Mouse (Mus musculus): ENCODE results near the gene Atp1a3.
A peak's percentile ranks its signal among the peaks of the same experiment; 100 is the strongest.
"Not testable (repeated sequence)": the region's sequence is repeated elsewhere in the genome, so short reads cannot be mapped to it uniquely, and the experiment has no call there.

Gene Atp1a3

DNA sequence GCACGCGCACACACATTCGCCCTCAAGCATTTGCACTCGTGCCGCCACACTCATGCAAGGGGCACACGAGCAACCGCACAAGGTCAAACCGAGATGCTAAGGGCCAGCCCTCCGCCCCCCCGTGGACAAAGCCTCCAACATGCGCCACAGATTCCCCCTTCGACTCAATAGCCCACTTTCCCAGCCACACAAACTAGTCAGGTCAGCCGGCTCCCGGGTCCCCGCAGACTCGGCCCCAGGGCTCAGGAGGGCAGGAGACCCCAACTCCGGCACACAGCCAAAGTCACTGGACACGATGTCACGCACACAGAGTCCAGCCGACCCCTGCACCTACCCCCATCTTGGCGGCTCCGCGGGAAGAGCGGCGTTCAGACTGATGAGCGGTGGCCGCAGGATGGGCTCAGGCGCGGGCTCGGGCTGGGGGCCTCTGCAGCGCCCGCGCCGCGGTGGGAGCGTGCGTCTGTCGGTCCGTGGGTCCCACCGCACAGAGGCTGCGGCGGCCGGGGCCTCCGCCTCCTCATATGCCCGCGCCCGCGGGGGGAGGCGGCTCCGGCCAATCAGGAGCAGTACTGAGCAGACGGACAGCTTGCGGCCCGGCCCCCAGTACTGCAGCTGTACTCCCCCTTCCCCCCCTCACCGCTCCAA is at the start of gene Atp1a3:
TSS of gene Atp1a3 (minus strand) at position 538 of the 645 bp plus-strand sequence.
- no peak for DNase-seq

DNA sequence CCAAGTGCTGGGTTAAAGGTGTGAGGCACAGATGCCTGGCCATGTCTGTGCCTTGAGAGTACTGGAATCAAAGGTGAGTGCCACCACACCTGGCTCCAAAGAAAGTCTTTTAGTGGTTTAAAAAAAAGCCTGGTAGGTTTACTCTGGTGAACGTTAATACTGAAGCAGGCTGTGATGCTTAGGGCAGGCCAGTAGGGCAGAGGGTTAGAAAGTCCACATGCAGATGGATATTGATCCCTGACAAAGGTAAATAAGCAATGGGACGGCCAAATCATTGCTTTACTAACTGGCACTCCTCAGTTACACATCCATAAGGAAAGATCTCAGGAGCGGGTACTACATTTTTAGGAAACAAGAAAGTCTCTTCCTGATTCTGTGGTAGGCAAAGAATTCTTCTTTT is 46.8 kb upstream of the Atp1a3 start:
- no peak for DNase-seq

DNA sequence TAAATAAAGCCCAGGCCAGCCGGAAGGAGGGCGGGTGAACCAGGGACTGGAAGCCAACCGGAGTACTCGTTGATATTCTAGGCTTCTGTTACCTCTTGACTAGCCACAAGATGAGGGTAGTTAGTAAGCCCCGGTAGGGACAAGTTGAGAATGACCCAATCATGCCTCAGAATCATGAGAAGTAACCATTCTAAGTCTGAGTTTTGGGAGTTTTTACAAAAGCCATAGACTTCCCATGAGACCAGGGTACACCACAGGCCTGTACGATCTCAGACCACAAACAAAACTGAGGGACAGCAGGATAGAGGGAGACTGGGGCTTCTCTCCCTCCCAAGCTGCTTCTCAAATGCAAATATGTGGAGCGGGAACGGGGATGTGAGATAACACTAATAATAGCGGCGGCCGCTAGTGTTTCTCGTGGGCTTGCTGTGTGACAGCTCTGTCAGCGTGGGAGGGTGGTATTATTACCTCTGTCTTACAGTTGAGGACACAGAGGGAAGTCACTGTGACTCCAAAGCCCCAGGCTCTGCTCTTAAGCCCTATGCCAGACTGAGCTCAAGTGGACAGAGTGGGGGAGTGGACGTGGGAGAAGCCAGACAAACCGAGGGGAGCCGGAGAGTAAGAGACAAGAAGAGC is 43.7 kb upstream of the Atp1a3 start:
- DNase-seq = no peak

DNA sequence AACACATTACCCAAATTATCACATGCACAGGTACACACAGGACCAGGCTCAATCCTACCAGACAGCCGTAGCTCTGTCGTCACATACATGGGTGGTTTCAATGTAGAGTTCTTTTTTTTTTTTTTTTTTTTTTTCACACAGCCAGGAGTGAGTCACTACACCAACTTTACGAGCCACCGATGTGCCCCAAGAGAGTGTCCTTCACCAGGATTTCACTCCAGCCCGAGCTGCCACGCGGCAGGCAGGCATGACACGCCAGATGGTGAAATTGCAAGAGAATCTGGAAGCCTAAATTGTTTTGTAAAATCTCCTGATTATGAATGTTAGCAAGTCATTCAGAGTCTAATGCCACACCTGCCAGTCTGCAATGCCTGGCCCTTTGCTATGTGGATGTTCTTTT is 41.6 kb upstream of the Atp1a3 start:
- no peak for DNase-seq

DNA sequence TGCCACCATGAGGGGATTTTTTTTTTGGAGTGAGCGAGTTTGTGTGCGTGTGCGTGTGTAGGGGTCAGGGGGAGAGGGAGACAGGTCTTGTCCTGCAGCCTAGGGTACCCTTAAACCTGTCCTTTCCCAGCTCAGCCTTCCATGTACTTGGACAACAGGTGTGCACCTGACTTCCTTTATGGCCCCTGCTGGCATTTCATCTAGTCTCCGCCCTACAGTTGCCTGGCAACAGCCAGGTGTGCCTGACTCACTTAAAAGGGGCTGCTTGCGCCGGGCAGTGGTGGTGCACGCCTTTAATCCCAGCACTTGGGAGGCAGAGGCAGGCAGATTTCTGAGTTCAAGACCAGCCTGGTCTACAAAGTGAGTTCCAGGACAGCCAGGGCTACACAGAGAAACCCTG is 38.8 kb upstream of the Atp1a3 start:
- DNase-seq = not testable (repeated sequence)

DNA sequence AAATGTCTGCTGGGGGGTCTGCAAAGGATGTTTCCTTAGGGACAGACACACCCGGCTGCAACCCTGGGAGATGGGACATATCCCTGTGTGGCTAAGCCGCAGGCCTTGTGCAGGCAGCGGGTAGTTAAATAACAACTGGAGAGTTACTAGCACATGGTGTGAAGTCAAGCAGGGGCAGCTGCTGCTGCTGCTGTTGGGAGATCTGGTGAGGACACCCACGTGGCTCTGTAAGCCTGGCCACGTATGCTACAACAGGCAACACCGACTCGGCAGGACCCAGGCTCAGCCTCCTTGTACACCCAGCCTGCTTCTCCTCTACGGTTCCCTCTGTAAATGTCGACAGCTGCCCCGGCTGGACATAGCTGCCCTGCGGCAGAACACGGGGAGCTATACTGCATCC is 36.2 kb upstream of the Atp1a3 start:
- DNase-seq = no peak

DNA sequence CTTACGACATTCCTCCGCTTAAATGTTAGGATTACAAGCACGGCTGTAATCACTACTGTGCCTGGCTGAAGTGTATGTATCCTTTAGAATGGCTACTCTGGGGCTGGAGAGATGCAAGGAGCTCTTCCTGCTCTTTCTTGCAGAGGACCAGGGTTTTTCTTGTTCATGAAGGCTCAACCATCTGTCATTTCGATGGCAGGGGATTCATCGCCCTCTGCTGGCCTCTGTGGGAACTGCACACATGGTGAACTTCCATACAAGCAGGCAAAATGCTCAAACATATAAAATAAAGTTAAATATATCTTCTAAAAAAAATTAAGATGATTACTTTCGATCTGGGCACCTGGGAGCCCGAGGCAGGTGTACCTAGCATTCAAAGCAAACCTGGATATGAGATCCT is 30.2 kb upstream of the Atp1a3 start:
- peak; percentile 64 for DNase-seq

DNA sequence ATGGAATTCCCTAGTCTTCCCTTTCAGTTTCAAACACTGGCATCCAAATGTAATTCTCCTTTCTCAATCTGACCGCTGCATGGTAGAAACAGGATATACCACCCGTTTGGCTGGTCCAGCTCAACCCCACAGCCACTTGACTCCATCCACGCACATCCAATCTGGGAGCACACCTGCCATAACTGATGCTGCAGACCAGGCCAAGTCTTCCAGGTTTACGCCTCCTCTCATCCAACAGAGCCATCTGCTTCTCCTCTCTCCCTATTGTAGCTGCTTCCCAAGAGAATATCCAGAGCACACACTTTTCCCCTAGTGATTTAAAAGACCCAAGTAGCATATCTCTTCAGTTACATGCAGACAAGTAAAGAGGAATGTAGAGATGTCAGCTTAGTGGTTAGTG is 29.0 kb upstream of the Atp1a3 start:
- no peak for DNase-seq

DNA sequence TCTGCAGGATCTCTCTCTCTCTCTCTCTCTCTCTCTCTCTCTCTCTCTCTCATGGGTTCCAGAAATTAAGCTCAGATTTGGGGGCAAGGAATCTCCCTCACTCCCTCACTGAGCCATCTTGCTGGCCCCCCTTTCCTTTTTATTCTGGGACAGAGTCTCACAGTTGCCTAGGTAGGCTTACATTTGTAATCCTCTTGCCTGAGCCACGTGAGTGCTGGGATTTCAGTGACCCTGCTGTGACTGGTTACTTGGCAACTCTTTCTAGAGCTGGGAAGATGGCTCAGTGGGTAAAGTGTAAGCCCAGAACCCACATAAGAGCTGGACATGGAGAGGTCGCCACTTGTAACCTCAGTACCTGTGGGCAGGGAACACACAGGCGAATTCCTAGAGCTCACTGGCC is 25.8 kb upstream of the Atp1a3 start:
- no peak for DNase-seq

DNA sequence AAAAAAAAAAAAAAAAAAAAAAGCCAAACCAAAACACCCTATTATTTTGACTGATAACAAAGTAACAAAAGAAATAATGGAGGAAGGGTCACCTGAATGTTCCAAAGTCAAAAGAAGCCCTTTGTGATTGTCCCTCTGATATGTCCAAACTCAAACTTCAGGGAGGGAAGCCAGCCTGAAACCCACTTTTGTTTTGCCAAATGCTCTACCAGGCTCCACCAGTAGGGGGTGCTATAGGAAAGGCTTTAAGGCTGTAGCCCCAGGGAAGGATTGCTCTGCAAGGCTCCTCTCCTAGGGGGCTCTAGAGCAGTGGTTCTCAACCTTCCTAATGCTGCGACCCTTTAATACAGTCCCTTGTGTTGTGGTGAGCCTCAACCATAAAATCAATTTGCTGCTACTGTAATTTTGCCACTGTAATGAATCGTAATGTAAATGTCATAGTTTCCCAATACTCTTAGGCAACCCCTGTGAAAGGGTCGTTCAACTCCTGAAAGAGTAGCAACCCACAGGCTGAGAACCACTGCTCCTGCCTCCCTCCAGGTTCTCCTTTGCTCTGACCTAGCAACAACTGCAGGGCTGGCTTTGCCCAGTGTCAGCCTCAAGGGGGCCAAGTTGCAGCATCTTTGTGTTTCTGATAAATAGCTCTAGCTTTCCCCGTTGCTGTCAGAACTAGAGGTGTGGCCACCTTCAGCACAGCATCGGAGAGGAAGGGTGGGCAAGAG is 24.4 kb upstream of the Atp1a3 start:
- peak; percentile 71 for DNase-seq

DNA sequence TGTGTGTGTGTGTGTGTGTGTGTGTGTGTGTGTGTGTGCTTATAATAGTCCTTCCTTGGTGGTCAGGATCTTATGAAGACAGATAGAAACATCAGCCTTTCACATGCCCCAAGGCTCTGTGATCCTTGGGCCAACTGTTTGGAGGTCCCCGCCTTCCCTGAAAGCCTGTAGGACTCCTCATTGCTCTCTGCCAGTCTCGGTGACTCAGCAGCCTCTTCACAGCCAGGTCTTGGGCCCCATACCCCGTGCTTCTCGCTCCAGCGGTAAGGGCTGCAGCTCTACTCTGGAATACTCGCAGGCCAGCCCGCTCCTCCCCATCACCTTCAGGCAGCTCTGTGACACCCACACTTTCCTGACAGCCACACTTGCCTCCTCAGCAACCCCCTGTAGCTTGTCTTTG is 20.7 kb upstream of the Atp1a3 start:
- DNase-seq = no peak

DNA sequence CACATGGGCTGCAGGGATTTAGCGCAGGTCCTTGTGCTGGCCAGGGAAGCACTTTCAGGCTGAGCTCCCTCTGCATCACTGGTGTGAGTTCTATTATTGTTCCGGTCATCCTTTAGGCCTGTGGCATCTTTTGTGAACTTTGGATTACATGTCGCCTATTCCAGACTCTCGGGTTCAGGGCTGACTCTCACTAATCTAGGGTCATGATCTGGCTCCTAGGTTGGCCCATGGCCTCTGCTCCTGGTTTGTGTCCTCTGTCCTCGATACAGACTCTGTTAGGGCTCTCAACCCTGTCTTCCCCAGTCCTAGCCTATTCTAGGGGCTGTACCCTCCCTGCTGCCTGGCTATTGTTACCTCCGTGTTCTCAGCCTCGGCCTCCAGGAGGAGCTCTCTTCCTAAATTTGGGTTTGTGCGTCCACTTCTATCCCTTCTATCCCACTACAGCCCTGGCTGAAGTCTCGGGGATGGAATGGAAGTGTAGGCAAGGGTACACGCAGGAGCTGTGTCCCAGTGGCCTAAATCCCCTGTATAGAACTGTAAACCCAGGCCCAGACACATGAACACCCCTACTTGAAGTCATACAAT is 20.2 kb upstream of the Atp1a3 start:
- no peak for DNase-seq

DNA sequence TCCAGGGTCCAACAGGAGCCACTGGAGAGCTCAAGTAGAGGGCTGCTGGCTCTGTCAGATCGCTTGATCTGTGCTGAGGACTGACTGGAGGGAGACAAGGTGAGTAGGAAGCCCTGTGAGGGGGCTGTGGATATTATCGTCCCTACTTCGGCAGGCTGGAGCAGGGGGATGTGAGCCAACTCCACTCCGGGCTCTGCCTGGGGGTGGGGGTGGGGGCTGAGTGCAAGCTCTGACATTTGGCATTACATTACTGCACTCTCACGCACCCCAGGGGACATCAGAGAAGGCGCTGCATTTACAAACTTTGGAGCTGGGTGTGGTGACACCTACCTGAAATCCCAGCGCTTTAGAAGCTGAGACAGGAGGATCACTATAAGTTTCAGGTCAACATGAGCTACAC is 5.8 kb upstream of the Atp1a3 start:
- DNase-seq = no peak

DNA sequence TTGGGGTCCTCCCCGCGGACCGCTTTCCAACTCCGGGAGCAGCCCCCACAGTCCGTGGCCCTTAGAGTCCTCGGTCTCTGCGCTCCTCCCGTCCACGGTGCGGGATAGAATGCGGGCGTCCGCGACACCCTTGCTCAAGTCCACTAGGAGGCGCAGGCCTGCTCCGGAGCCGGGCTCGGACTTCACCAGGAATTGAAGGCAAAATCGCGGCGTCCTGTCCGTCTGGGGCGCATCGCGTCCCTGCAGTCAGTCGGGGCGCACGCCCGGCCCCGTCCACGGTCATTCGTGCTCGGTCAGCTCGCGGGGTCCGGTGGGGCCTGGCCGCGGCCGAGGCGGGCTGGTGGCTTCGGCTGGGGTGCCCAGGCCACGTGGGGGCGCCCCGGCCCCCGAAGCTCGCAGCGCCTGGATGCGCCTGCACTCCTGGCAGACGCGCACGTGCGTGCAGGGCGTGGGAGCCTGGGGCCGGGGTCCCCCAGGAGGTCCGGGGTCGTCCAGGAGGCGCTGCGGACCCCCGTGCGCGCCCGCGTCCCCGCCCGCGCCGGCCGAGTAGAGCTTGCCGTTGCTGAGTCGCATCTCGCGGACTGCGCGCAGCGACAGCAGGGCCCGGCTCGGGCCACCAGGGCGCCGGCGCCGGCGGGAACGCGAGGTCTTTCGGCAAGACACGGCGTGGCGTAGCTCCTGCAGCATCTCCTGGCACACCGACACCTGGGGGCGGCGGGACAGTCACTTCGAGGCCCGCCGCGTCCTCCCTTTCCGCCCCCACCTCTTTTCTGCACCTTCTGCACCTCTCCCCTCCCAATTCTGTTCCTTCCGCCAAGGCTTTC is 4.5 kb upstream of the Atp1a3 start:
- DNase-seq = peak; percentile 20

DNA sequence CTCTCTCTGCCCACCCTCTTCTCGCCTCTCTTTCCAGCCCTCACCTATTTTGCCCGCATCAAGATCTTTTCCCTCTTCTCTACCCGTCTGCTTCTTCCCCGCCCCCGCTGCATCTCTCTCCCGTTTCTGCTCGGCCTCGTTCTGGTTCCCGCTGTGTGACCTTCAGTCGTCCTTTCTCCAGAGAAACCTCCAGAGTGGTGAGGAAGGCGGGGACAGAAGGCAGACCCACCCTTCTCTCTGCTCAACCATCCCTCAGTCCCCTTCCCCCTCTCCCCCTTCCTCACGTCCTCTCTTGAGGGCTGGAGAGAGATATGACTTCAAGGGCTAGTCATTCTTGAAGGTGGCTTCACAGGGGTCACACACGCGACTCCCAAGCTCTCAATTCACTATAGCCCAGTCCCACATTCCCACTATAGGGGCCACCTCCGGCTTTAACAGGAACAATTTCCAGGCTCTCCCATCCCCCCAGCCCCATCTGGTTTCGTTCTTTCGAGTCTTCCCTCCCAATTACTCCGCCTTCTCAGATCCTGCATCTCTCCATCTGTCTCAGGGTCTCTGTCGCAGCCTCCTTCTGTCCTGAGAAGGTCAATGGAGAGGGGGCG is 3.4 kb upstream of the Atp1a3 start:
- no peak for DNase-seq

DNA sequence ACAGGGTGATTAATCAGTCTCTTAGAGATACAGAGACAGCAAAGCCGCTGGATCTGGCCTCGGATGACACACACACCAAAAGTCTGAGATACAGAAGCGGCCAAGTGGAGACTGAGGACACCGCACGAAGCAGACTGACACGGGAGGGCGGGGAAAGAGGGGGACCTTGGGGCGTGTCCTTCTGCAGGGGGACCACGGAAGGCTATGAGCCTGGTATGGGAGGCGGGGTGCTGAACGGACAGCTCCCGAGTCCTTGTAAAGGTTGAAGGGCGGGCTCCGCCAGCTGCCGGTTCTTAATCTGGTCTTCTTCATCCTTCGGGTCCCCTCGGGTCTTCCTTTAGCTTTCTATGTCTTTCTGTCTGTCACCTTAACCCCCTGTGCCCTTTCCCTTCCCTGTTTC is 2.9 kb upstream of the Atp1a3 start:
- peak; percentile 46 for DNase-seq

DNA sequence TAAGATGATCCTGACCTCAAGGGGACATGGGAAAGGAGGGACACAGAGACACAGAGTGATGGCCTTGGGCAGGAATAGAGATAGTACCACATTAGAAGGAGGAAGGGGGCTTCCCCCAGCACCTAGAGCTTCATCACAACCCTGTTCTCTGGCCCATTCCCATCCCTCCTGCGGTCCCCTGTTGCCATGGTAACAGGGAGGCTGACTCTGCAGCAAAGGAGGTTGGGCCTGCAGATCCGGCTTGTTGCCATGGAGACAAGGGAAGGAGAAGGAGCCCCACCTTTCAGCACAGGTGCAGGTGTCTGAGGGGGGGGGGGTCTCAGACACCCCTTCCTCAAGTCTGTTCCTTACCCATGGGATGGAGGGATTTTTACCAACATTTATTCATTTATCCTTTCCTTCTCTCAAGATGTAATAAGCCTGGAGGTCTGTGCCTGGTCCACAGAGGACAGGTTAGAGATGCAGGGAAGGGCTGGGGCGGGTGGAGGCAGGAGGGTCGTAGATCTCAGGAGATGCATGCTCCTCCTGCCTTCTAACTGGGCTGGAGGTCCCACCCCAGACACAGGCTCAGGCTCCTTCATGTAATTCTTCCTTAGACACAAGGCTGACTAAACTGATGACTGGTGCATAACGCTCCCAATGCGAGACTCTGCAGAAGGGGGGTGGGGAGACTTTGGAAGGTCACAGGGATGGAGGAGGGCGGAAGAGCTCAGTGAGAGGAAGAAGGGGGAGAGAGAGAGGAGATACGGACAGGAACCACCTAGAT is 2.0 kb upstream of the Atp1a3 start:
- no peak for DNase-seq

DNA sequence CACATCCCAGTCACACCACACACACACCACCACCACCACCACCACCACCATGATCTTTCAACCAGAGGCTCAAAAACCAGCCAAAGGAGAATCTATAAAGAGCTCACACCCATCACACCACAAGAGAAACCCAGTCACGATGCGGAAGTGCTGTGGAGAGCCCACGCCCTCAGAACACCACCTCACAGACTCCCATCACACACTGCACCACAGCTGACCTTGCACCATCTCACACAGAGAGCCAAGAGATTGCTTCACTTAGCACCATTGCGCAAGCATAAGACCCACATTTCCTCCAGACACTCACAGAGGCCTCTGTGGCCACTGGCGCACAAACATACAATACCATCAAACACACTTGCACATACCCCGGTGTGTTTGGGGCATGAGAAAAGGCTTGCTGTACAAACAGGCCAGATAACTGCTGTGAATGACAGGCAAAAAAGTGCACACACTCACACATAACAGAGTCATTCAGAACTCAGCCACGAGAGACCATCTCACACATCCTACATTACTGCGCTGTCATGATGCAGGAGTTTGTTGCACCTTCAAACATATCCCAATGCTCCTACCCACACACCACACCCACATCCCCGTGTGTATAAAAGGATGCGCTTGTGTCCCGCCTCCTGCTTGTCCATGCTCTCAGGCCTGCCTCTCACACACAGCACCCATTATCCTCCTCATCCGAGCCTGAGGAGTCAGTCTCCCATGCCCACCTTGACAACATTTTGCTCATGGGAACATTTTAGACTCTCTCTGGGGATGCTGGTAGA is 1.0 kb upstream of the Atp1a3 start:
- no peak for DNase-seq

DNA sequence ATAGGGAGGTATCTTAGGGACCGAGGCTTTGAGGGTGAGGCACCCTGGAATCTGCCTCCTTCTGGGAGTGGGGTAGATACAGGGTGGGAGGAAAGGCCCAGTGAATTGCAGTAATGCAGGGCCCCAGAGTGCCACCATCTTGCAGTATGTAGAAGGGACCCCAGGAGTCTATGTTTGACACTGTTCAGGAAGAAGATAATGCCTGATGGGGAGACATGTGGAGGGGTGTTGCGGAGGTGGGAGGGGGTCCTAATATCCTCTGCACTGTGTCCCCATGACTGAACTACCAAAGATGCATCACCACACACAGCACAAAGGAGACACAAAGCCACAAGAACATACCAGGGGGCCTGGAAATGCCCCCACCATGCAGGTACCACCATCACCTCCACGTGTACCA is 413 bp upstream of the Atp1a3 start:
- no peak for DNase-seq

DNA sequence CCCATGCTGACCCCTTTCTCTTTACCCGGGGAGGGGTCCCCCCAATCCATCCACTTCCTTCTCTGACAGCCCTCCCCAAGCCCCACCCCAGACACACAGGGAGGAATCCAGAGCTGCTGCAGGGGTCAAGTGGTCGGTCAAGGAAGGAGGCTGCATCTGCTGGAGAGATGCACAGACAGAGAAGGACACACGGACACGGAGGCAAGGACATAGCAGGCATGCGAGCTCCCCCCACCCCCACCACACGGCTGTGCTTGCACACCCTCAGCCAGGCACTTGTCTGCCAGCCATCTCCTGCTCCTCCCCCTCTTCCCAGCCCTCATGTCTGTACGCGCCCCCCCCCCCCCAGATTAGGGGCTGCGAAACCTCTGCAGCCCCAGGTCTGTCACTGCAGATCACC is 952 bp downstream of the Atp1a3 start:
- no peak for DNase-seq

DNA sequence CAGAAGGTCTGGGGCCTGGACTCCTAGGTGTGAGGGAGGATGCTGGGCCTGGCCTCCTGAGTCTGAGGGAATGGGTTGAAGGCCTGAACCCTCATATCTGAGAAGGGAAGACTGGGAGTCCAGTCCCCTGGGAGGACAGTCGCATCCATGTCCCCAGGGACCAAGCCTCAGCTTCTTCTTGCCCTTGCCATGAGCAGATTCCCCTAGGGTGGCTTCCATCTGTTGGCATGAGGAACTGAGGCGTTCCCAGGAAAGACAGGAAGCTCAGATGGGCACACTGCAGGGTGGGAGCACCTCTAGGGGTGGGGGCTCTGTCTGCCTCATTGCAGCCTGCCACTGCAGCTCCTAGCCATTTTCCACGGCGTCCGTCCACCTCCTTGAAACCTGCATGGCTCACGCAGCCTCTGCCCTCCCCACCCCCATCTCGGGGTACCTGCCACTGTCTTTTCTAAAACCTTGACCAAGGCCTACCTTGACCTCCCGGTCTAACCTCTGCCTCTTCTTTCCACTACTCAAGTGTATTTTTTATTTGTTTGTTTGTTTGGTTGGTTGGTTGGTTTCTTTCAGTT is 1.9 kb downstream of the Atp1a3 start:
- no peak for DNase-seq
